ENCODE assay signal across 21 mouse cellular contexts in the genomic region with DNA sequence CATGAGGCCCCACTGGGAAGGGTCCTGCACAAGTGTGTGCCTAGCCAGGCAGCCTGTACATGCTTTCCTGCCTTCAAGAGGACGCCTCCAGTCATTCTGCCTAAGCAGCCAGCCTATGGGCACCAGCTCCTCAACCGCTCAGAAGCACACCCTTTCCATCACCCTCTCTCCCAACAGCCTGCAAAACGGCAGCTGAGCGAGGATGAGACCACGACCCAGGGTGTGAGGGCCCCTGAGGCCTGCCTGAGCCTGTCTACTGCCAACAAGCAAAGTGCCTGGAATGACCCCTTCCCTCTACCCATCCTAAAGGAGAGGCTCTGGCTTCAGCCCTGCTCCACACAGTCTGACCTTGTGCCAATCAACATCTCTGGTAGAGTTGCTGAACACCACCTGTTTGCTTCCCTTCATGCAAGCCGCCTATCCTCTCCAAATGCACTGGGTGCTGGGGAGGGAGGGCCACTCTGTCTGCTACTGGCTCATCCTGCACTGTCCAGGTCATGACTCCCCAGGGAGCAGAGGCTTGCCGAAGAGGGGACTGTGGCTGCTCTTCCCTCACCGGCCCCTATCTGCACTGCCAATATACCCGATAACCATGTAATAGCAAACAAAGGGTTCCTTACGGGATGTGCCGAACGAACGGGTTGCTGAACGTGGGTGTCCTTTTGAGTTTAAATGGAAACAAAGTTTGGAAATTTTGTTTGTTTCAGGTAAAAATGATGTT.
"Had no signal": no experiment of that assay in that cellular context is flagged by ENCODE, and none has a peak within 500 bp of the region (broad histone marks: within the 10 kb centered on the region; RNA-seq: fewer than 3 reads in every experiment).

No protein-coding gene starts in this region.

- H3K9me3 ChIP-seq: limb, embryonic 10.5 days; limb, embryonic 13.5 days; liver, embryonic 12.5 days; liver, embryonic 15.5 days; neural tube, embryonic 12.5 days; neural tube, embryonic 15.5 days had no signal

- H3K27ac ChIP-seq: limb, embryonic 10.5 days; limb, embryonic 13.5 days; liver, embryonic 12.5 days; liver, embryonic 15.5 days; neural tube, embryonic 12.5 days; neural tube, embryonic 15.5 days; stomach, postnatal 0 days had no signal

- H3K9ac ChIP-seq: limb, embryonic 13.5 days; liver, embryonic 12.5 days; liver, embryonic 15.5 days; neural tube, embryonic 12.5 days; neural tube, embryonic 15.5 days had no signal

- ATAC-seq: liver, embryonic 12.5 days had no signal

- H3K27me3 ChIP-seq: neural tube, embryonic 12.5 days had no signal

- DNase-seq: kidney, adult 9 months; kidney, postnatal 14 days; kidney, postnatal 4 days; liver; lung, adult 18-20 months; lung, postnatal 14 days; lung, postnatal 4 days; midbrain, embryonic 14.5 days; right cerebral cortex, adult 18-20 months; right cerebral cortex, postnatal 14 days; right cerebral cortex, postnatal 4 days; thymus, adult 2 months; thymus, postnatal 14 days; thymus, postnatal 4 days had no signal

- H3K4me2 ChIP-seq: limb, embryonic 13.5 days; liver, embryonic 12.5 days; liver, embryonic 15.5 days; neural tube, embryonic 12.5 days; neural tube, embryonic 15.5 days had no signal

- H3K36me3 ChIP-seq: liver, embryonic 12.5 days; liver, embryonic 15.5 days; neural tube, embryonic 12.5 days; neural tube, embryonic 15.5 days had no signal

- H3K4me3 ChIP-seq: limb, embryonic 10.5 days; limb, embryonic 13.5 days; liver, embryonic 12.5 days; liver, embryonic 15.5 days; neural tube, embryonic 12.5 days; neural tube, embryonic 15.5 days had no signal

- H3K4me1 ChIP-seq: liver, embryonic 12.5 days; liver, embryonic 15.5 days had no signal
